Mouse (Mus musculus): ENCODE results near the gene Sem1.

GRCm38 (mm10) chr6:6562716-6563115, 15.7 kb downstream of the Sem1 start:
- TF ChIP-seq CTCF (IDR thresholded peaks at IDR 0.05; ENCODE audit: control insufficient read depth, insufficient read depth, insufficient read length), result no peak
- no peak for TF ChIP-seq USF1 (IDR thresholded peaks at IDR 0.05; ENCODE audit: low read depth)
- TF ChIP-seq CEBPB (IDR thresholded peaks at IDR 0.05; ENCODE audit: low read depth), result no peak
- TF ChIP-seq MYOG (IDR thresholded peaks at IDR 0.05; ENCODE audit: control insufficient read depth, extremely low read depth, insufficient read length), result no peak
- no peak for TF ChIP-seq MAX (IDR thresholded peaks at IDR 0.05)
- TF ChIP-seq FOSL1 (IDR thresholded peaks at IDR 0.05; ENCODE audit: insufficient read depth, low read length, poor library complexity, severe bottlenecking), result no peak

Measured in C2C12 (cell line).